Mouse (Mus musculus): ENCODE measurements around the gene Cyp2ab1. TPM values are rescaled to one million over a fixed set of nuclear protein-coding genes. Genes with fewer than 3 reads are reported as not detected.

The Cyp2ab1 gene
- polyA plus RNA-seq, 1 experiment from 2014 or later, result not detected

Other genes starting within 250 kb of the Cyp2ab1 start
- gene Klhl24, start 227.9 kb downstream of the Cyp2ab1 start, polyA plus RNA-seq (2014; fragmentation: Nextera tagmentation; extraction: Ambion mirVana), result 22.0 and 27.8 TPM in 2 replicates
- 37.5 and 40.5 TPM in 2 replicates for gene Yeats2, start 184.3 kb downstream of the Cyp2ab1 start, polyA plus RNA-seq (2014; fragmentation: Nextera tagmentation; extraction: Ambion mirVana)
- gene Map6d1, start 84.0 kb downstream of the Cyp2ab1 start, polyA plus RNA-seq (2014; fragmentation: Nextera tagmentation; extraction: Ambion mirVana), result 0.51 and 0.87 TPM in 2 replicates
- gene Parl, start 23.0 kb downstream of the Cyp2ab1 start, polyA plus RNA-seq (2014; fragmentation: Nextera tagmentation; extraction: Ambion mirVana), result 93.7 and 101 TPM in 2 replicates
- gene Abcc5, start 101.0 kb upstream of the Cyp2ab1 start, polyA plus RNA-seq (2014; fragmentation: Nextera tagmentation; extraction: Ambion mirVana), result 59.0 and 62.8 TPM in 2 replicates
- 98.9 and 99.8 TPM in 2 replicates for gene Eif2b5, start 173.4 kb upstream of the Cyp2ab1 start, polyA plus RNA-seq (2014; fragmentation: Nextera tagmentation; extraction: Ambion mirVana)
- 24.6 and 26.1 TPM in 2 replicates for gene Dvl3, start 191.6 kb upstream of the Cyp2ab1 start, polyA plus RNA-seq (2014; fragmentation: Nextera tagmentation; extraction: Ambion mirVana)
- gene Ap2m1, start 210.1 kb upstream of the Cyp2ab1 start, polyA plus RNA-seq (2014; fragmentation: Nextera tagmentation; extraction: Ambion mirVana), result 630 and 682 TPM in 2 replicates
- 47.9 and 55.5 TPM in 2 replicates for gene Abcf3, start 223.2 kb upstream of the Cyp2ab1 start, polyA plus RNA-seq (2014; fragmentation: Nextera tagmentation; extraction: Ambion mirVana)

Data from intestine, embryonic 14.5 days (tissue).